Mouse (Mus musculus) regulatory T cell (primary cell): ENCODE measurements around the gene Lrrc31.
"Not testable (repeated sequence)": the region's sequence is repeated elsewhere in the genome, so short reads cannot be mapped to it uniquely, and the experiment has no call there.

ENCODE experiments used
- in situ Hi-C: fragments of 300-600 bp; cut with MboI, MseI; formaldehyde crosslinking; loops from one replicate; pipeline ENCODE4 v1.15.1; 2025; ENCODE audit warnings: high pct_unique_total_duplicates

Gene Lrrc31

GRCm38 (mm10) chr3:30699711-30700505, at the start of gene Lrrc31:
Gene Lrrc31, minus strand, starts transcription at chr3:30699843.
- in situ Hi-C loops: not testable (repeated sequence)

- in situ Hi-C loops: no loop called here
These were observed 48.7 kb upstream of the Lrrc31 start for GRCm38 (mm10) chr3:30748316-30748715.

- in situ Hi-C loops: no loop called here
These were observed 46.4 kb upstream of the Lrrc31 start, which contains the start of gene Samd7 for GRCm38 (mm10) chr3:30746006-30746405. Gene Samd7, plus strand, starts transcription at chr3:30746293.

- in situ Hi-C loops: no loop called here
These were observed 43.2 kb upstream of the Lrrc31 start for GRCm38 (mm10) chr3:30742891-30743290.

- in situ Hi-C loops: no loop called here
These were observed 41.7 kb upstream of the Lrrc31 start for GRCm38 (mm10) chr3:30741306-30741705.

GRCm38 (mm10) chr3:30736809-30737208, 37.2 kb upstream of the Lrrc31 start:
- in situ Hi-C loops: no loop called here

GRCm38 (mm10) chr3:30729046-30729445, 29.4 kb upstream of the Lrrc31 start:
- in situ Hi-C loops: no loop called here

GRCm38 (mm10) chr3:30727209-30727608, 27.6 kb upstream of the Lrrc31 start:
- in situ Hi-C loops: no loop called here

- in situ Hi-C loops: no loop called here
These were observed 25.9 kb upstream of the Lrrc31 start for GRCm38 (mm10) chr3:30725514-30725913.

- in situ Hi-C loops: no loop called here
These were observed 25.3 kb upstream of the Lrrc31 start for GRCm38 (mm10) chr3:30724848-30725465.

GRCm38 (mm10) chr3:30724105-30724824, 24.6 kb upstream of the Lrrc31 start:
- in situ Hi-C loops: no loop called here

GRCm38 (mm10) chr3:30723179-30723578, 23.5 kb upstream of the Lrrc31 start:
- in situ Hi-C loops: no loop called here

GRCm38 (mm10) chr3:30722461-30722860, 22.8 kb upstream of the Lrrc31 start:
- in situ Hi-C loops: no loop called here

GRCm38 (mm10) chr3:30722036-30722435, 22.4 kb upstream of the Lrrc31 start:
- in situ Hi-C loops: no loop called here

GRCm38 (mm10) chr3:30718649-30719048, 19.0 kb upstream of the Lrrc31 start:
- in situ Hi-C loops: loop anchor here (10.0 kb wide), 1 partner anchor 746 kb away; no protein-coding TSS in a partner anchor

- in situ Hi-C loops: loop anchor here (10.0 kb wide), 1 partner anchor 751 kb away; no protein-coding TSS in a partner anchor
These were observed 13.7 kb upstream of the Lrrc31 start for GRCm38 (mm10) chr3:30713334-30713733.

- in situ Hi-C loops: loop anchor here (10.0 kb wide), 1 partner anchor 755 kb away; no protein-coding TSS in a partner anchor
These were observed 10.5 kb upstream of the Lrrc31 start for GRCm38 (mm10) chr3:30710191-30710590.

- in situ Hi-C loops: no loop called here
These were observed 7.1 kb upstream of the Lrrc31 start for GRCm38 (mm10) chr3:30706614-30707276.

- in situ Hi-C loops: no loop called here
These were observed 6.3 kb upstream of the Lrrc31 start for GRCm38 (mm10) chr3:30705977-30706376.

GRCm38 (mm10) chr3:30697891-30698290, 1.8 kb downstream of the Lrrc31 start:
- in situ Hi-C loops: no loop called here

- in situ Hi-C loops: no loop called here
These were observed 3.3 kb downstream of the Lrrc31 start for GRCm38 (mm10) chr3:30696346-30696745.

- in situ Hi-C loops: no loop called here
These were observed 4.0 kb downstream of the Lrrc31 start for GRCm38 (mm10) chr3:30695661-30696060.
